Mouse (Mus musculus) thymus, postnatal 36 days (tissue): ENCODE results near the gene 6430531B16Rik.

Experiments used
- DNase-seq, 2 experiments: peaks; one replicate each; pipeline ENCODE4 v3.0.0; 2022; ENCODE audit warnings: mixed read lengths in 2 of 2

Gene 6430531B16Rik

GRCm38 (mm10) chr7:139936705-139937104 lies 41.9 kb downstream of the 6430531B16Rik start:
- no peak for DNase-seq

GRCm38 (mm10) chr7:139930732-139931131 lies 47.8 kb downstream of the 6430531B16Rik start:
- peak; percentile 44 to 47 for DNase-seq
